Mouse (Mus musculus) neural tube, embryonic 10.5 days (tissue): ENCODE results near the gene Gpn1.

Experiments used
- DNase-seq: peaks from one replicate; pipeline ENCODE4 v3.0.0-alpha.2; 2017; ENCODE audit warnings: low spot score; ENCODE audit errors: extremely low spot score

Gpn1 gene

GRCm38 (mm10) chr5:31559401-31559800 is 64.9 kb downstream of the Gpn1 start:
- no peak for DNase-seq

GRCm38 (mm10) chr5:31560352-31560751 is 65.8 kb downstream of the Gpn1 start:
- no peak for DNase-seq

- DNase-seq = no peak
Measured at GRCm38 (mm10) chr5:31562036-31562666, 67.6 kb downstream of the Gpn1 start.
